Mouse (Mus musculus) midbrain, embryonic 12.5 days (tissue): ENCODE data around the gene Lrrc26. TPM values are rescaled to one million over a fixed set of nuclear protein-coding genes. Genes with fewer than 3 reads are reported as not detected.
A peak's percentile ranks its signal among the peaks of the same experiment; 100 is the strongest.

Experiments
- ATAC-seq: fragments of 200-750 bp; cut with Nextera tagmentation; 2 replicates; pipeline ENCODE4 v1.8.0; 2017; ENCODE audit warnings: low read depth, moderate TSS enrichment, moderate library complexity; ENCODE audit not compliant: low FRiP score
- H3K27ac ChIP-seq: fragments of 300-500 bp; sonication (generic); replicated peaks from 2 replicates; pipeline ENCODE4 v1.5.1; 2016; ENCODE audit warnings: mild to moderate bottlenecking
- H3K27me3 ChIP-seq: fragments of 300-500 bp; sonication (generic); 2 replicates; pipeline ENCODE4 v1.6.1; 2016; ENCODE audit warnings: mild to moderate bottlenecking
- H3K36me3 ChIP-seq: fragments of 300-500 bp; sonication (generic); 2 replicates; pipeline ENCODE4 v1.6.1; 2016
- H3K4me1 ChIP-seq: fragments of 300-500 bp; sonication (generic); 2 replicates; pipeline ENCODE4 v1.6.1; 2016
- H3K4me2 ChIP-seq: fragments of 300-500 bp; sonication (generic); replicated peaks from 2 replicates; pipeline ENCODE4 v1.6.1; 2016; ENCODE audit warnings: mild to moderate bottlenecking, moderate library complexity
- H3K4me3 ChIP-seq: fragments of 300-500 bp; sonication (generic); 2 replicates; pipeline ENCODE4 v1.5.1; 2016; ENCODE audit warnings: mild to moderate bottlenecking
- H3K9ac ChIP-seq: fragments of 300-500 bp; sonication (generic); replicated peaks from 2 replicates; pipeline ENCODE4 v1.6.1; 2016; ENCODE audit warnings: mild to moderate bottlenecking, moderate library complexity
- H3K9me3 ChIP-seq: fragments of 300-500 bp; sonication (generic); 2 replicates; pipeline ENCODE4 v1.6.1; 2016; ENCODE audit warnings: mild to moderate bottlenecking
- WGBS: fragments of 180-500 bp; shearing (Covaris S2); methylation state at CpG from one replicate; pipeline ENCODE4 v1.1.7; 2016; 5-methylcytosine and 5-hydroxymethylcytosine counted together
- polyA plus RNA-seq: library from polyadenylated mRNA; unstranded; fragments of >200 nt; fragmentation: Nextera tagmentation; extraction: Ambion mirVana; gene quantifications from 2 replicates; pipeline ENCODE4 v1.2.1, GENCODE M21; 2016

Lrrc26 gene
- polyA plus RNA-seq, 1 experiment from 2014 or later, result not detected

- peaks cover 18% of the 10 kb centered on the region for H3K4me1 ChIP-seq
- H3K9ac ChIP-seq, result peak within 1 kb of the TSS; percentile 82
- H3K9me3 ChIP-seq, result no peaks in the 10 kb centered on the region
- H3K36me3 ChIP-seq, result peaks cover 36% of the 10 kb centered on the region
- under 1% methylated on average over 78 of the region's 78 CpGs for WGBS
- peak; percentile 98 for ATAC-seq
- peak within 1 kb of the TSS; percentile 85 for H3K4me3 ChIP-seq
- no peaks in the 10 kb centered on the region for H3K27me3 ChIP-seq
- peak within 1 kb of the TSS; percentile 86 for H3K4me2 ChIP-seq
- H3K27ac ChIP-seq, result peak within 1 kb of the TSS; percentile 82
Measured at GRCm38 (mm10) chr2:25332286-25333160, 42.8 kb downstream of the Lrrc26 start, which contains the start of gene Man1b1. TSS of gene Man1b1 (plus strand) at chr2:25332338.

DNA sequence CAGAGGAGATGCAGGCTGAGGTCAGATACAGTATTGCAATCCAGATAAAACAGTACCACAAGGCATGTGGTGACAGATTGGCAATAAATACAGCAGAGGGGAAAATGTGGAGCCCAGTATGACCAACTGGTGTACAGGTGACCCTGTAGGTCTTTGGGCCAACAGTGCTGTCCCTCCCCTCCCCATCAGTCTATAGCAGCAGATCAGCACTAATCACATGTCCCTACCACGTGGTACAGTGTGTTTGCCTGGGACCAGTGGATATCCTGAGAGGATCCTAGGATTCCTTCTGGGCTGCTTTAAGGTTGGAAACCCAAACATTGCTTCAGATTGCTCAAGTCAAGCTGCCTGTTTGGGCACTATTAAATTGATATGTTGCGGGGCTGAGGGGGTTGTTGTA, 43.9 kb downstream of the Lrrc26 start:
- peaks cover 47% of the 10 kb centered on the region for H3K36me3 ChIP-seq
- H3K4me3 ChIP-seq, result peak overlapping the region; percentile 85
- peaks cover 18% of the 10 kb centered on the region for H3K4me1 ChIP-seq
- H3K27ac ChIP-seq, result no peak overlapping the region
- ATAC-seq, result no peak
- no peaks in the 10 kb centered on the region for H3K27me3 ChIP-seq
- WGBS, result 78% methylated on average over 2 of the region's 2 CpGs
- H3K9ac ChIP-seq, result peak overlapping the region; percentile 80
- peak overlapping the region; percentile 86 for H3K4me2 ChIP-seq
- H3K9me3 ChIP-seq, result no peaks in the 10 kb centered on the region

DNA sequence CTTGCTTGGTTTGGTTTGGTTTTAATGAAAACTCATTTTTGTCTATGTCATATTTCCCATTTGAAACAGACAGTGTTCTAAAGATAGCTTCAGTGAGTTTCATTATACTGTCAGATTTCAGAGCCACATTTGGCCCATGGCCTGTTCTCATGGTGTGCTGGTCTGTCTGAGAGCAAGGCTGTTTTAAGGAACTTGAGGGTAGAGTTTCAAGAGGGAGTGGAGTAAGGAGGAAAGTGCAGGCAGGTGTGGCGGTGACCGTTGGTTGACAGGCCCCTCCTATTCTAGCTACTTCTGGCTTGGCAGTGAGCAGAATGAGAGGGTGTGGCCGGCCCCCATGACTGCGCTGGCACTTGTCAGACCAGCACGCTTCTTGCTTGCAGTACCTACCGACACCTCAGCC, 48.6 kb downstream of the Lrrc26 start:
- no peak overlapping the region for H3K9ac ChIP-seq
- H3K4me3 ChIP-seq, result no peak overlapping the region
- H3K9me3 ChIP-seq, result no peaks in the 10 kb centered on the region
- no peaks in the 10 kb centered on the region for H3K27me3 ChIP-seq
- 92% methylated on average over 6 of the region's 6 CpGs for WGBS
- H3K27ac ChIP-seq, result no peak overlapping the region
- H3K4me1 ChIP-seq, result peaks cover 10% of the 10 kb centered on the region
- H3K36me3 ChIP-seq, result peaks cover 82% of the 10 kb centered on the region
- ATAC-seq, result no peak
- no peak overlapping the region for H3K4me2 ChIP-seq

Other genes starting within 250 kb of the Lrrc26 start
- 102 and 104 TPM in 2 replicates for gene Nsmf, start 235.6 kb upstream of the Lrrc26 start, polyA plus RNA-seq
- not detected in 2 replicates for gene Entpd8, start 209.6 kb upstream of the Lrrc26 start, polyA plus RNA-seq
- gene Noxa1, start 194.8 kb upstream of the Lrrc26 start, polyA plus RNA-seq, result not detected in 2 replicates
- 91.2 and 92.1 TPM in 2 replicates for gene Nrarp, start 109.2 kb upstream of the Lrrc26 start, polyA plus RNA-seq
- 1.4 and 1.6 TPM in 2 replicates for gene Tor4a, start 93.0 kb upstream of the Lrrc26 start, polyA plus RNA-seq
- gene Nelfb, start 78.4 kb upstream of the Lrrc26 start, polyA plus RNA-seq, result 118 and 123 TPM in 2 replicates
- gene Stpg3, start 75.3 kb upstream of the Lrrc26 start, polyA plus RNA-seq, result not detected in 2 replicates
- gene Fam166a, start 71.2 kb upstream of the Lrrc26 start, polyA plus RNA-seq, result 0.21 and 1.6 TPM in 2 replicates
- gene Tubb4b, start 65.2 kb upstream of the Lrrc26 start, polyA plus RNA-seq, result 460 and 476 TPM in 2 replicates
- gene Slc34a3, start 55.6 kb upstream of the Lrrc26 start, polyA plus RNA-seq, result not detected in 2 replicates
- gene Rnf224, start 53.1 kb upstream of the Lrrc26 start, polyA plus RNA-seq, result not detected in 2 replicates
- gene Rnf208, start 47.7 kb upstream of the Lrrc26 start, polyA plus RNA-seq, result 31.9 and 35.3 TPM in 2 replicates
- gene Cysrt1, start 47.5 kb upstream of the Lrrc26 start, polyA plus RNA-seq, result not detected in 2 replicates
- 5.1 and 5.2 TPM in 2 replicates for gene AL732309.1, start 43.1 kb upstream of the Lrrc26 start, polyA plus RNA-seq
- 20.6 and 23.6 TPM in 2 replicates for gene Tmem203, start 34.5 kb upstream of the Lrrc26 start, polyA plus RNA-seq
- 10.1 and 10.2 TPM in 2 replicates for gene Tprn, start 27.3 kb upstream of the Lrrc26 start, polyA plus RNA-seq
- gene Ssna1, start 17.5 kb upstream of the Lrrc26 start, polyA plus RNA-seq, result 210 and 216 TPM in 2 replicates
- gene Anapc2, start 17.4 kb upstream of the Lrrc26 start, polyA plus RNA-seq, result 143 and 144 TPM in 2 replicates
- not detected in 2 replicates for gene Tmem210, start 1.8 kb upstream of the Lrrc26 start, polyA plus RNA-seq
- gene Grin1, start 29.3 kb downstream of the Lrrc26 start, polyA plus RNA-seq, result 6.1 and 8.2 TPM in 2 replicates
- 72.2 and 72.9 TPM in 2 replicates for gene Man1b1, start 42.4 kb downstream of the Lrrc26 start, polyA plus RNA-seq
- 19.5 and 20.5 TPM in 2 replicates for gene Dpp7, start 66.4 kb downstream of the Lrrc26 start, polyA plus RNA-seq
- gene Uap1l1, start 75.8 kb downstream of the Lrrc26 start, polyA plus RNA-seq, result 2.9 and 7.4 TPM in 2 replicates
- 52.1 and 52.3 TPM in 2 replicates for gene Sapcd2, start 82.4 kb downstream of the Lrrc26 start, polyA plus RNA-seq
- gene Entpd2, start 106.0 kb downstream of the Lrrc26 start, polyA plus RNA-seq, result 0.20 TPM in 2 replicates
- 216 and 221 TPM in 2 replicates for gene Npdc1, start 109.4 kb downstream of the Lrrc26 start, polyA plus RNA-seq
- gene Fut7, start 133.4 kb downstream of the Lrrc26 start, polyA plus RNA-seq, result 0.09 TPM in 1 of 2 replicates, not detected in the other
- 9.4 and 10.3 TPM in 2 replicates for gene Abca2, start 138.8 kb downstream of the Lrrc26 start, polyA plus RNA-seq
- 2.5 and 2.9 TPM in 2 replicates for gene Clic3, start 166.9 kb downstream of the Lrrc26 start, polyA plus RNA-seq
- 42.9 and 48.6 TPM in 2 replicates for gene Paxx, start 171.2 kb downstream of the Lrrc26 start, polyA plus RNA-seq
- 1.5 and 1.8 TPM in 2 replicates for gene Ptgds, start 180.1 kb downstream of the Lrrc26 start, polyA plus RNA-seq
- not detected in 2 replicates for gene Lcn12, start 204.0 kb downstream of the Lrrc26 start, polyA plus RNA-seq
- gene Fbxw5, start 210.8 kb downstream of the Lrrc26 start, polyA plus RNA-seq, result 104 and 112 TPM in 2 replicates
- 5.1 and 5.3 TPM in 2 replicates for gene C8g, start 211.8 kb downstream of the Lrrc26 start, polyA plus RNA-seq